ENCODE assay signal across 20 mouse cellular contexts in the genomic region with DNA sequence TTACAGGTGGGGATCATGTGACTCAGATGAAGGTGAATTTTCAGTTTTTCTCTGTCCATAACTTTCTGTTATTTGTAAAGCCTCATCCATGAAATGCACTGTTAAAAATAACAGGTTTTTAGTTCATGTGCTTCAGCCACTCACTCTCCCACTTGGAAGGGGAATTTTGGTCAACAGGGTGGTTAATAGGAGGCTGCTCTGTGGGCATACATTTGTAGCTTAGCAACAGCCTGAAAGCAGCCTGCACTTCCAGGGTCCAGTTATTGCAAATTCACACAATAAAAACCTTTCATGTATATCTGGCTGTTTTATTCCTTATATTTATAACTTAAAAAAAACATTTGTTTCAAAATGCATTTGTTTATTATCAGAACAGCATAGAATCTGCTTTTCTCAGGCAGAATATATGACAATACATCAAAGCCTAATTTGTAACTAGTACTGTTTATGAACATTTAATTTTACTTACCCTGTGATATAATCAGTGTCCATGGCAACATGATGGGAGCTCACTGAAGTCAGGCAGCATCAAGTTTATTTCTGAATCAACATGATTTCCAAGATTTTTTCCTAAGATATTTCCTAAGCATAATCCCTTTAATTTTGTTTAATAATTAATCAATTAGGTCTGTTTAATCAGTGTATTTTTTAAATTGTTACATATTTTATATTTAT.
A peak's percentile ranks its signal among the peaks of the same experiment; 100 is the strongest.
DNase-seq lines count a peak whose midpoint lies in the region; ATAC-seq and TF ChIP-seq lines count a peak whose summit lies in the region.
"Had no signal": no experiment of that assay in that cellular context is flagged by ENCODE, and none has a peak within 500 bp of the region (broad histone marks: within the 10 kb centered on the region; RNA-seq: fewer than 3 reads in every experiment).

No protein-coding gene starts in this region.

- ATAC-seq in forebrain, embryonic 12.5 days (ENCODE audit: low FRiP score) = peak; percentile 68
- peak; percentile 62 for ATAC-seq in forebrain, embryonic 16.5 days
- ATAC-seq in midbrain, postnatal 0 days (ENCODE audit: low FRiP score) = no peak

- intact Hi-C loops in left cerebral cortex, postnatal 25 days (cut with DNase I) = no loop called here
- intact Hi-C loops in left cerebral cortex, postnatal 10 days (cut with DNase I) = no loop called here

- peak; percentile 5 to 11 for DNase-seq in left cerebral cortex, postnatal 25 days (ENCODE audit: low spot score in 2 of 2)
- DNase-seq in left cerebral cortex, postnatal 10 days (ENCODE audit: extremely low spot score in 1 of 2, low spot score in 2 of 2) = no peak
- DNase-seq in midbrain, postnatal 0 days (ENCODE audit: low spot score) = peak; percentile 38
- no peak for DNase-seq in embryo, embryonic 10 days (ENCODE audit: low spot score)
- DNase-seq in ovary, postnatal 10 days (ENCODE audit: low spot score) = no peak
- DNase-seq: adrenal gland, adult 8-10 months; cerebellum, adult 18-20 months; cerebellum, postnatal 25 days; gastrocnemius, postnatal 14 days; heart, adult 2 months; kidney, adult 11 months; lung, postnatal 4 days; right cerebral cortex, adult 18-20 months; thymus, postnatal 25 days had no signal

- no peaks in the 10 kb centered on the region for H3K9me3 ChIP-seq in forebrain, embryonic 12.5 days
- no peaks in the 10 kb centered on the region for H3K9me3 ChIP-seq in forebrain, embryonic 16.5 days (ENCODE audit: control insufficient read depth, low read length)
- no peaks in the 10 kb centered on the region for H3K9me3 ChIP-seq in midbrain, postnatal 0 days (ENCODE audit: low read length)
- H3K9me3 ChIP-seq: embryonic facial prominence, embryonic 10.5 days; lung, embryonic 15.5 days had no signal

- no peak overlapping the region for H3K27ac ChIP-seq in forebrain, embryonic 12.5 days
- H3K27ac ChIP-seq in forebrain, embryonic 16.5 days (ENCODE audit: low read length) = no peak overlapping the region
- H3K27ac ChIP-seq in midbrain, postnatal 0 days (ENCODE audit: low read depth, low read length) = no peak overlapping the region
- H3K27ac ChIP-seq: embryonic facial prominence, embryonic 10.5 days; heart, adult 2 months; kidney, postnatal 0 days; liver, embryonic 14.5 days; lung, embryonic 15.5 days had no signal

- no peak for TF ChIP-seq CTCF in midbrain, postnatal 0 days (IDR thresholded peaks at IDR 0.05)

- no peak overlapping the region for H3K4me3 ChIP-seq in forebrain, embryonic 12.5 days (replicated peaks)
- no peak overlapping the region for H3K4me3 ChIP-seq in forebrain, embryonic 16.5 days (replicated peaks; ENCODE audit: low read length)
- H3K4me3 ChIP-seq in midbrain, postnatal 0 days (ENCODE audit: low read depth, low read length) = no peak overlapping the region
- H3K4me3 ChIP-seq: embryonic facial prominence, embryonic 10.5 days; heart, adult 2 months; lung, embryonic 15.5 days had no signal

- 0 out of 2 replicates have a peak, but pooled peaks cover 4% of the 10 kb centered on the region for H3K4me1 ChIP-seq in forebrain, embryonic 12.5 days
- no peaks in the 10 kb centered on the region for H3K4me1 ChIP-seq in forebrain, embryonic 16.5 days (replicated peaks; ENCODE audit: control insufficient read depth, insufficient read depth, low read length)
- no peaks in the 10 kb centered on the region for H3K4me1 ChIP-seq in midbrain, postnatal 0 days (ENCODE audit: insufficient read depth, low read length)
- H3K4me1 ChIP-seq: embryonic facial prominence, embryonic 10.5 days; lung, embryonic 15.5 days had no signal

- no peak overlapping the region for H3K9ac ChIP-seq in forebrain, embryonic 12.5 days
- H3K9ac ChIP-seq in forebrain, embryonic 16.5 days (replicated peaks; ENCODE audit: low read depth, low read length) = no peak overlapping the region
- H3K9ac ChIP-seq in midbrain, postnatal 0 days (replicated peaks; ENCODE audit: low read length, poor library complexity, severe bottlenecking) = no peak overlapping the region
- H3K9ac ChIP-seq: liver, embryonic 14.5 days; lung, embryonic 15.5 days had no signal

- no peaks in the 10 kb centered on the region for H3K27me3 ChIP-seq in forebrain, embryonic 12.5 days
- H3K27me3 ChIP-seq in forebrain, embryonic 16.5 days (replicated peaks; ENCODE audit: control insufficient read depth, insufficient read depth, low read length) = no peaks in the 10 kb centered on the region
- H3K27me3 ChIP-seq in midbrain, postnatal 0 days (ENCODE audit: insufficient read depth, low read length) = no peaks in the 10 kb centered on the region
- H3K27me3 ChIP-seq: lung, embryonic 15.5 days had no signal

- H3K36me3 ChIP-seq in forebrain, embryonic 12.5 days (replicated peaks) = no peaks in the 10 kb centered on the region
- no peaks in the 10 kb centered on the region for H3K36me3 ChIP-seq in forebrain, embryonic 16.5 days (ENCODE audit: control insufficient read depth, insufficient read depth)
- no peaks in the 10 kb centered on the region for H3K36me3 ChIP-seq in midbrain, postnatal 0 days (ENCODE audit: insufficient read depth, low read length)
- H3K36me3 ChIP-seq: embryonic facial prominence, embryonic 10.5 days; lung, embryonic 15.5 days had no signal

- no peak overlapping the region for H3K4me2 ChIP-seq in forebrain, embryonic 12.5 days
- H3K4me2 ChIP-seq in forebrain, embryonic 16.5 days (ENCODE audit: low read length) = no peak overlapping the region
- no peak overlapping the region for H3K4me2 ChIP-seq in midbrain, postnatal 0 days (ENCODE audit: low read depth, low read length, poor library complexity, severe bottlenecking)
- H3K4me2 ChIP-seq: lung, embryonic 15.5 days had no signal

Comparison
In these comparisons a context has a peak if more than half of its experiments do, and no peak if none do; other contexts are left out.
1. DNase-seq: peak in left cerebral cortex, postnatal 25 days (2 of 2) and midbrain, postnatal 0 days (single experiment); none in left cerebral cortex, postnatal 10 days (0 of 2), embryo, embryonic 10 days (single experiment) and ovary, postnatal 10 days (single experiment).